Mouse (Mus musculus) lung, postnatal 0 days (tissue): ENCODE measurements around the gene Ccdc85b.

Experiments
- CTCF ChIP-seq: IDR thresholded peaks from 2 replicates; pipeline ENCODE4 v1.5.1; 2016; ENCODE audit warnings: antibody characterized with exemption, mild to moderate bottlenecking
- EP300 ChIP-seq: IDR thresholded peaks from 2 replicates; pipeline ENCODE4 v1.6.1; 2016; ENCODE audit warnings: antibody characterized with exemption, mild to moderate bottlenecking, control low read depth

GRCm38 (mm10) chr19:5474281-5475068 lies 16.8 kb upstream of the Ccdc85b start:
- TF ChIP-seq CTCF (peak; percentile 34), EP300 (no peak)
